ENCODE assay signal across 8 mouse cellular contexts in the genomic region with DNA sequence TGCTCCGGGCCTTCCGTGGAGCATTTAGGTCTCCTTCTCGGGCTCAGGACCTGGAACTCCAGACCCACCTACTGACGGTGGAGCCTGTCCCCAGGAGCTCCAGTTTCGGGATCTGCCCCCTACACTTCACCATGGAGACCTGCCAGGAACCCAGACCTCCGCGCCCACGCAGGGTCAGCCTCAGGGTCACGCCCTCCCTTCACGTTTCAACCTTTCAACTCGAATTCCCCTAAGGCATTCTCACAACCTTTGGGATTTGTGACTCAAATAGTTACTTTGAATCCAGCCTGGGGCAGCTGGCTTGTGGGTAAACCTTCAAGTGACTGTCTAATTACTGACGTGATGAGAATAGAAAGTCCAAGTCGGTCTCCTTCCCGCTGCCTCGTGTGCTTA. TPM values are rescaled to one million over a fixed set of nuclear protein-coding genes. Genes with fewer than 3 reads are reported as not detected.
DNase-seq lines count a peak whose midpoint lies in the region; ATAC-seq and TF ChIP-seq lines count a peak whose summit lies in the region.

No protein-coding gene starts in this region.

- no peaks in the 10 kb centered on the region for H3K27me3 ChIP-seq in embryonic facial prominence, embryonic 12.5 days
- H3K27me3 ChIP-seq in intestine, postnatal 0 days (replicated peaks; ENCODE audit: control insufficient read depth, insufficient read depth, low read length), result no peaks in the 10 kb centered on the region
- no peaks in the 10 kb centered on the region for H3K27me3 ChIP-seq in lung, embryonic 16.5 days (ENCODE audit: control insufficient read depth, insufficient read depth, low read depth, low read length)
- H3K27me3 ChIP-seq in testis, adult 2 months (ENCODE audit: control insufficient read depth, insufficient read depth, low read length), result no peaks in the 10 kb centered on the region

- H3K4me3 ChIP-seq in embryonic facial prominence, embryonic 12.5 days, result peak overlapping the region; percentile 88
- H3K4me3 ChIP-seq in intestine, postnatal 0 days (ENCODE audit: low read depth, low read length), result peak overlapping the region; percentile 92
- peak overlapping the region; percentile 98 for H3K4me3 ChIP-seq in lung, embryonic 16.5 days (ENCODE audit: low read length)
- H3K4me3 ChIP-seq in testis, adult 2 months (ENCODE audit: control insufficient read depth, low read depth, low read length), result peak overlapping the region; percentile 96

- under 1% methylated on average over 15 of the region's 15 CpGs for WGBS in embryonic facial prominence, embryonic 12.5 days
- WGBS in intestine, postnatal 0 days, result under 1% methylated on average over 15 of the region's 15 CpGs
- WGBS in lung, embryonic 16.5 days, result under 1% methylated on average over 15 of the region's 15 CpGs

- H3K9me3 ChIP-seq in embryonic facial prominence, embryonic 12.5 days, result no peaks in the 10 kb centered on the region
- H3K9me3 ChIP-seq in intestine, postnatal 0 days (ENCODE audit: control insufficient read depth), result no peaks in the 10 kb centered on the region
- H3K9me3 ChIP-seq in lung, embryonic 16.5 days (ENCODE audit: control insufficient read depth, low read length), result no peaks in the 10 kb centered on the region

- H3K27ac ChIP-seq in embryonic facial prominence, embryonic 12.5 days, result peak overlapping the region; percentile 48; the same call in 1 of the 2 replicates
- H3K27ac ChIP-seq in intestine, postnatal 0 days (ENCODE audit: low read depth, low read length), result peak overlapping the region; percentile 17
- H3K27ac ChIP-seq in lung, embryonic 16.5 days (ENCODE audit: low read length), result no peak overlapping the region
- peak overlapping the region; percentile 88 for H3K27ac ChIP-seq in testis, adult 2 months (ENCODE audit: control insufficient read depth, insufficient read depth, low read depth, low read length)

- peaks cover 16% of the 10 kb centered on the region for H3K4me1 ChIP-seq in embryonic facial prominence, embryonic 12.5 days
- H3K4me1 ChIP-seq in intestine, postnatal 0 days (replicated peaks; ENCODE audit: control insufficient read depth, insufficient read depth, low read length), result peaks cover 3% of the 10 kb centered on the region; the same call in 1 of the 2 replicates
- H3K4me1 ChIP-seq in lung, embryonic 16.5 days (replicated peaks; ENCODE audit: control insufficient read depth, insufficient read depth, low read length), result peaks cover 10% of the 10 kb centered on the region
- peaks cover 8% of the 10 kb centered on the region for H3K4me1 ChIP-seq in testis, adult 2 months (ENCODE audit: control insufficient read depth, insufficient read depth, low read length)

- peak; percentile 43 for DNase-seq in layer of hippocampus, adult 11-12 months (ENCODE audit: low spot score)
- no peak for DNase-seq in layer of hippocampus, postnatal 25 days (ENCODE audit: extremely low spot score in 1 of 2, low spot score in 1 of 2)
- DNase-seq in R1 (ENCODE audit: low read depth, low spot score), result peak; percentile 73

- no peak for TF ChIP-seq CTCF in intestine, postnatal 0 days (IDR thresholded peaks at IDR 0.05; ENCODE audit: low read depth)
- no peak for TF ChIP-seq CTCF in testis, adult 2 months (IDR thresholded peaks at IDR 0.05; ENCODE audit: control insufficient read depth, insufficient read depth, insufficient replicate concordance, low read depth, low read length)

- peak overlapping the region; percentile 86 for H3K9ac ChIP-seq in embryonic facial prominence, embryonic 12.5 days
- peak overlapping the region; percentile 79 for H3K9ac ChIP-seq in intestine, postnatal 0 days (ENCODE audit: low read depth, low read length)
- peak overlapping the region; percentile 96 for H3K9ac ChIP-seq in lung, embryonic 16.5 days (ENCODE audit: low read length)

- no peak for TF ChIP-seq POLR2A in testis, adult 2 months (IDR thresholded peaks at IDR 0.05; ENCODE audit: control insufficient read depth, low read depth, low read length)

- peak overlapping the region; percentile 79 for H3K4me2 ChIP-seq in embryonic facial prominence, embryonic 12.5 days (replicated peaks)
- H3K4me2 ChIP-seq in intestine, postnatal 0 days (replicated peaks; ENCODE audit: low read depth), result peak overlapping the region; percentile 83
- H3K4me2 ChIP-seq in lung, embryonic 16.5 days (ENCODE audit: low read depth, low read length), result peak overlapping the region; percentile 88

- ATAC-seq in embryonic facial prominence, embryonic 12.5 days (ENCODE audit: insufficient number of reproducible peaks, insufficient read depth, low FRiP score, low TSS enrichment), result no peak
- ATAC-seq in intestine, postnatal 0 days, result peak; percentile 31
- no peak; the same call in 1 of the 2 replicates for ATAC-seq in lung, embryonic 16.5 days (ENCODE audit: low read depth)
- no peak for ATAC-seq in megakaryocyte progenitor cell, adult 5-6 weeks (replicated peaks; ENCODE audit: poor library complexity)

- H3K36me3 ChIP-seq in embryonic facial prominence, embryonic 12.5 days, result peaks cover 18% of the 10 kb centered on the region
- H3K36me3 ChIP-seq in intestine, postnatal 0 days (ENCODE audit: control insufficient read depth, insufficient read depth), result peaks cover 18% of the 10 kb centered on the region
- H3K36me3 ChIP-seq in lung, embryonic 16.5 days (ENCODE audit: control insufficient read depth, insufficient read depth, low read length), result peaks cover 16% of the 10 kb centered on the region
- H3K36me3 ChIP-seq in testis, adult 2 months (ENCODE audit: control insufficient read depth, insufficient read depth, low read length), result peaks cover 9% of the 10 kb centered on the region

RNA-seq across cellular contexts. Expression of gene Mtor, which starts 0.4 kb away (rescaled TPM):
- total RNA-seq in layer of hippocampus, postnatal 25 days (2021), result 10 to 100 TPM; 86.0 to 86.2 TPM
- 19.8 and 21.0 TPM in 2 replicates for polyA plus RNA-seq in embryonic facial prominence, embryonic 12.5 days (2016; fragmentation: Nextera tagmentation; extraction: Ambion mirVana)
- 12.7 and 14.3 TPM in 2 replicates for polyA plus RNA-seq in intestine, postnatal 0 days (2015; fragmentation: Nextera tagmentation; extraction: Ambion mirVana)
- 11.3 and 12.2 TPM in 2 replicates for polyA plus RNA-seq in lung, embryonic 16.5 days (2015; fragmentation: Nextera tagmentation; extraction: Ambion mirVana)
- polyA plus RNA-seq in testis, adult 2 months (2012; rRNA removed), result 74.8 and 75.5 TPM in 2 replicates
- total RNA-seq in megakaryocyte progenitor cell, adult 5-6 weeks (2015), result 23.2 and 23.5 TPM in 2 replicates
- 14.7 and 17.9 TPM in 2 replicates for total RNA-seq in megakaryocyte progenitor cell, adult 5-6 weeks (2017)

RNA-seq across cellular contexts. Expression of gene Ubiad1, which starts 4.3 kb away (rescaled TPM):
- 10 to 100 TPM in 1 of 2 experiments, 1 to 10 TPM in 1; 9.1 to 10.0 TPM for total RNA-seq in layer of hippocampus, postnatal 25 days (2021)
- 19.6 and 21.3 TPM in 2 replicates for polyA plus RNA-seq in embryonic facial prominence, embryonic 12.5 days (2016; fragmentation: Nextera tagmentation; extraction: Ambion mirVana)
- polyA plus RNA-seq in intestine, postnatal 0 days (2015; fragmentation: Nextera tagmentation; extraction: Ambion mirVana), result 9.4 and 9.9 TPM in 2 replicates
- 22.8 and 24.0 TPM in 2 replicates for polyA plus RNA-seq in lung, embryonic 16.5 days (2015; fragmentation: Nextera tagmentation; extraction: Ambion mirVana)
- 12.8 and 14.5 TPM in 2 replicates for polyA plus RNA-seq in testis, adult 2 months (2012; rRNA removed)
- 10.8 and 12.7 TPM in 2 replicates for total RNA-seq in megakaryocyte progenitor cell, adult 5-6 weeks (2015)
- total RNA-seq in megakaryocyte progenitor cell, adult 5-6 weeks (2017), result 11.3 TPM in 2 replicates

RNA-seq across cellular contexts. Expression of gene Angptl7, which starts 51.4 kb away (rescaled TPM):
- total RNA-seq in layer of hippocampus, postnatal 25 days (2021), result under 1 TPM; 0.27 to 0.45 TPM
- 1.0 and 1.2 TPM in 2 replicates for polyA plus RNA-seq in embryonic facial prominence, embryonic 12.5 days (2016; fragmentation: Nextera tagmentation; extraction: Ambion mirVana)
- 0.44 and 0.59 TPM in 2 replicates for polyA plus RNA-seq in intestine, postnatal 0 days (2015; fragmentation: Nextera tagmentation; extraction: Ambion mirVana)
- 1.8 TPM in 2 replicates for polyA plus RNA-seq in lung, embryonic 16.5 days (2015; fragmentation: Nextera tagmentation; extraction: Ambion mirVana)
- 3.4 and 11.0 TPM in 2 replicates for polyA plus RNA-seq in testis, adult 2 months (2012; rRNA removed)
- not detected in 2 replicates for total RNA-seq in megakaryocyte progenitor cell, adult 5-6 weeks (2015)
- not detected in 2 replicates for total RNA-seq in megakaryocyte progenitor cell, adult 5-6 weeks (2017)

Comparison
In these comparisons a context has a peak if more than half of its experiments do, and no peak if none do; other contexts are left out.
1. DNase-seq: peak in layer of hippocampus, adult 11-12 months (single experiment) and R1 (single experiment); none in layer of hippocampus, postnatal 25 days (0 of 2).
2. Peak in every context shown above with its lines, with median percentiles within 50 percentile points of each other: H3K4me2 ChIP-seq, H3K4me3 ChIP-seq and H3K9ac ChIP-seq.